Mouse (Mus musculus) frontal cortex, postnatal 10 days (tissue): ENCODE results near the gene Usp3.

Experiments
- DNase-seq, 2 experiments: peaks; one replicate each; pipeline ENCODE4 v3.0.0; 2022; ENCODE audit warnings: low spot score in 2 of 2, mixed read lengths in 1 of 2

Gene Usp3

DNA sequence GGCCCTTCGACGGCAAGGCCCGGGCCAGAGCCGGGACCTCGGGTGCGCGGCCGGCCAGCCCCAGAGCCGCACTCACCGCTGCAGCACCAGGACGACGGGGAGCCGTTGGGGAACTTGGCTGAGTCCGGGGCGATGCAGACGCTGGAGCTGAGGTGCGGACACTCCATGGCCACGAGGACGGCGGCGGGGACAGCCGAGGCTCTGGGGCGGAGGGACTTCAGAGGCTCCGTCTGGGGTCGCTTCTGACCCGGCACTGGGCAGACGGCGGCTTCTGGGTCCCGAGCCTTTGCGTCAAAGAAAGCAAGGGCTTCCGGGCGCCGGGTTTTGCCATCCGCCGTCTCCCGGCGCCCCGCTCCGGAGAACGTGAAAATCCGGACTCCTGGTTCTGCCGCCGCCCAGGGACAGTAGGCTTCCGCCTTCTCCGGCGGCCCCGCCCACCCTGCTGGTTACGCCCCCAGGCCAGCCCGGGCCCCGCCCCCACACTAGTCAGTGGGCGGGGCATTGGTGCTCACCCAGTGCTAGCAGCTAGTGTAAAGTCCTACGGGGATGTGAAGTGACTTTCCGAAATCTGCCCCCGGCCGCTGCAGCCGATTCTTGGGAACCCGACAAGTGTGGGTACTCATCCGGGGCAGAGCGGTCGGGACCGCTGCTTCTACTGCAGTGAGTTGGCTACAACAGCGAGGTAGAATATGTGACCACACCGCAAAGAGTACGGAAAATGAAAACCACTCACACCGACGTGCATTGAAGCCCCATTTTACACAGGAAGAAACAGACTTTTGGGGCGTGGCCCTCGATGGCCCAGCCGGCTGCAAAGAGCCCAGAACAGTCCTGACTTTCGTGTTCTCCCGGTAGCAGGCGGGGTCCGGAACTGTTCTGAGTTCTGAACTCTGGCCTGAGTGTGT lies at the start of gene Usp3:
Gene Usp3, minus strand, starts transcription at position 435 of the 905 bp plus-strand sequence.
- DNase-seq: peak; percentile 86 to 92

DNA sequence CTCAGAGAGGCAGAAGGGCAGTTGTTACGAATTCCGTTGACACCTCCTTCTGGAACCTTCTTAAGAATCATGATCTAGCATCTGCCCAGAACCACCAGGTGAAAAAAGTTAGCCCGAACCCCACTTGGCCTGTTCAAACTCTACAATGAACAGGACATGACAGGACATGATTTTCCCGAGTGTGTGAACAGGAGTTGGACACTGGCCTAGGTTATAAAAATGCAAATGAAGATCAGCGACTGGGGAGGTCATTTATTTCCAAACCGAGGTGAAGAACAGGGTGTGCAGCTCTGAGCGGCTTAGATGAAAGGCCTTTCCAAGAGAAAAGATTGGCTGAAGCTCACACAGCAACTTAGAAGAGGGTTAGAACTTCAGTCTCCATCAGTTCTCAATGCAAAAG lies 47.5 kb upstream of the Usp3 start:
- no peak for DNase-seq

DNA sequence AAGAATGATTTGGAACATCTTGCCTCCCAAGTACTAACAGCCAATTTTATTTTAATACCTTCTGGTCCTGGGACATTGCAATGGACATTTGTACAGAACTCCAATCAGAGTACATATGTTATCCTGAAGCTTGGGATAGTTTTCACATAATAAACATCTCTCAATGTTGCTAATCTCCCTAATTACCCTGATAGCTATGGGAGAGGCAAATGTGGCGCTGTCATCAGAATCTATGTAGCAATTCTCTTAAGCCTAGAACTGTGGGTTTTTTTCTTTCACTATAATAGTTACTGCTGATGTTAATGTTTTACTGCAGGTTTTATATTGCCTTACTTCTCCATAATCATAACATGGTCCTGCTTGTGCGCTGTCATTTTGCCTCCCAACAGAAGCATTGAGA lies 46.7 kb upstream of the Usp3 start:
- no peak for DNase-seq

DNA sequence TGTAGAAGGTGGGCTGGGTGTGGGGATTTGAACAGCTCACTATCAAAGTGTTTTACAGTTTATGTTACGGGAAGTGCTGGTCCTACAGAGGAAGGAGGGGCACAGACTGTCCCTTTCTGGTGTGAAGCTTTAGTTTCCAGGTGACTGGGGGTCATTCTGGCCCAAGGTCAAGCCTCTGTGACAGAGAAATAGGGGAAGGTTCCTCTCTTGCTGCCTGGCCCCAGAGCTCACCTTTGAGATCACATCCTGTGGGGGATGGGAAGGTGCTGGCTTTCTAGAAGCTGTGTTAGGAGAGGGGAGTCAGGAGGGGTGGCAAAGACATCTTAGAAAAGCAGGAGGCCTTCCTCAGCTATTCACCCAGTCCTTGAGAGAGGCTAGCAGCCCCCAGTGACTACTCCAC lies 39.5 kb upstream of the Usp3 start:
- DNase-seq: no peak

DNA sequence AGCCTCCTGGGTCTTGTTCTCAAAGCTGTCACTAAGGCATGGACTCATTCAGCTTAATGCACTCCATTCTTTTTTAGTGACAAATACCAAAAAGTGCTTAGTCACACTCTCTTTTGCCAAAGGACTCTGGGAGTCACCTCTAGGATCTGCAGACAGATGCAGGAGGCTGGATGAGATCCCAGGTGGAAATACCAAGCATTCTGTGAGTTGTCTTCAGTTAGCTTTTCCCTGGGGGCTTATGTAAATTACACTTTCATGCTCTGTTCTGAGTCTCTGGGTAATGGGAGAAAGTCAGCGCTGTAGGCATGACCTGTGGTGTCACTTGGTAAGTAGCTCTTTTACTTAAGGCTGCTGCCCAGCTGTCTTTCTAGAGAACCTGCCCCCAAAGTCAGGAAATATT lies 38.0 kb upstream of the Usp3 start:
- no peak for DNase-seq

DNA sequence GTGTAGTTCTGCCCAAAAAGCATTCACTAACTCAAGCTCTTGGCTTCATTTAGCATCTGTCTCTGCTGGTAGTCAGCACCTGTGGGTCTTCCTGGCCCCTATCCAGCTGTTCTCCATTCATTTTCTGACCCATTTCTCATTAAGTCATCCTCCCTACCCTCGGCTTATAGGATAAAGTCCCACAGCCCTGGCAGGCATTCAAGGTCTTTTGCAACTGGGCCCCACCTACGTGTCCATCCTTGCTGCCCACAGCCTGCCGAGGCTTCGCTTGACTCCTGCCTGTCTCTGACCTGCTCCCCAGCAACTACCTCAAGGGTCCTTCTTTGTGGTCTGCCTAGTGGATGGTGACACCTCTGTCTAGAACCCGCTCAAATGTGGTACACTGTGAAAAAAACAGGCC lies 33.7 kb upstream of the Usp3 start:
- no peak for DNase-seq

DNA sequence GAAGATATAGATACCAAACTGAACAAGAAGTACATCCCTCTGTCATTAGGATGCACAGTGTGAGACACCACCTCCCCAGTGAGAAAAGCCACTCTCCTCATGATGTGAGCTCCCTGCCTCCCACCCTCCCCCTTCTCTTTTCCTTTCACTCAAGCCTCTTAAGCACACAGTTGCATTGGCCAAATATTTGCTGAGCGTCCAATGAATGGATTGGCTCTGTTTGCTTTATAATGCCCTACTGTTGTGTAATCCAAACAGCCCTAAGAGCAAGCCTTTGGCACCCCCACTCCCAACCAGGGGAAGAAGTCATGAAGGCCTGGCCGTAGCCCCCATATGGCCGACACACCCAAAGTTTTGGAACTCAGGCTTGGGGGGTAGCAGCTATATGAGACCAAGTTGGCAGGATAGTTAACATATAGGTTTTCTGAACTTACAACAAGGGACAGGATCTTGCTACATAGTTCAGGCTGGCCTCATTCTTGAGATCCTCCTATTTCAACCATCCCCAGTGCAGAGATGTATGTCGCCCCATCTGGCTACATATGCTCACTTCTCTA lies 33.1 kb upstream of the Usp3 start:
- no peak for DNase-seq

DNA sequence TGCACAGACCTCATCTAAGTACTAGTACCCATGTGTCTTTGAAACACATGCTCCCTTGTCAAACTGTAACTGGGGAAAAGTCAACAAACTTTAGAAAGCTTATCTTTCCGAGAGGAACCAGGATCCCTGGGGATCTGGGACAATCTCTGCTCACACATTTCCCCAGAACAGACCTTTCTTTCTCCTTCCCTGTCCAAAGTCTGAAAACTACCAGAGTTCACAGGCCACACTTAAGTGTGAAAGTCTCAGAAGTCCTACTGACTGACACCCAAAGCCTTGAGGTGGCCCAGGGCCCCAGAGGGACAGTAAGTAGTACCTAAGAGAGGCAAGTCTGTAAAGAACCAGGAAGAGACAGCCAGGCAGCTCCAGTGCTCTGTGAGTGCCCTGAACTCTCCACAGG lies 31.9 kb upstream of the Usp3 start:
- no peak for DNase-seq

DNA sequence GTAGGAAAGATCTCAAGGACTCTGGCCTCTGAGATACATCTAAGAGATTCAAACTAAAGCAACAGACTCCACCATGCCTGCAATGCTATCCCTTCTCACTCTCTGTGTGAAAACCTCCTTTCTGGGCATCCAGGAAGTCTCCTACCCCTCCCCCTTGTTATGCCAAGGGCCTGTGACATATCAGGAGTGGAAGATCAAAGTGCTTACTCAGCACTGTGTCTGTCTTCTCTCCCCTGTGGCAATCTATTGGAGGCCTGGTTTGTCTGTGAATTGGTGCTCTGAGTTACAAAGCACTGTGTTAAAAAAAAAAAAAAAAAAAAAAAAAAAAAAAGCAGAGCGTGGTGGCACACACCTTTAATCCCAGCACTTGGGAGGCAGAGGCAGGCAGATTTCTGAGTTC lies 30.7 kb upstream of the Usp3 start:
- no peak for DNase-seq

DNA sequence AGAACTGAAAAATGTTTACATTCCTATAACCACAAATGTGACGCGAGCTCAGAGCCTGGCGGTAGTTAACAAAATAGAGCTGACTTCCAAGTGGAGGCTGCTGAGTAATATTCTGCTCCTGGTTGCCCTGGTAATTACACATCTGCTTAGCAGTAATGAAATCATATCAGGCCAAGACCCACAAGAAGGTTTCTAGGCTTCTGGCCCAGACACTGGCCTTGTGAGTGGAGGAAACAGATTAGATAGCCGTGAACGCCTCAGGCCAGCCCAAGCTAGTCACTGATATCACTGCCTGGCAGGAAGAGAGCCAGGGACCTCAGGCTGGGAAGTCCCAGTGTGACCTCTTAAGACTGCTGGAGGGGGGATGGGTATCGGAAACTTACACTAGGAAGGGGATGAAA lies 27.6 kb upstream of the Usp3 start:
- DNase-seq: no peak

DNA sequence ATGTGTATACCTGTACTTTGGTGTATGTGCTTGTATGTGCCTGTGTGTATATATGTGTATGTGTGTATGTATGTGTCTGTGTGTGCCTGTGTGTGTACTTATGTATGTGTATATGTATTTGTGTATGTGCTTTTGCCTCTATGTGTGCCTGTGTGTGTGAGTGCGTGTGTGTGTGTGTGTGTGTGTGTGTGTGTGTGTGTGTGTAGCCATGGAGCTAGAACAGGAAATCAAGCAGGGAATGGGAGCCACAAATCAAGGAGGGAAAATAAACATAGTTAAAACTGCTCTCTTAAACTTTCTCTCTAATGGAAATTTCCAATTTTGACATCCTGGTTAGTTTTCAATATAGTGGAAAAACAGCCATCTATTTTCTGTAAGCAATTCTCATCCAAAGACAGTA lies 27.1 kb upstream of the Usp3 start:
- no peak for DNase-seq

DNA sequence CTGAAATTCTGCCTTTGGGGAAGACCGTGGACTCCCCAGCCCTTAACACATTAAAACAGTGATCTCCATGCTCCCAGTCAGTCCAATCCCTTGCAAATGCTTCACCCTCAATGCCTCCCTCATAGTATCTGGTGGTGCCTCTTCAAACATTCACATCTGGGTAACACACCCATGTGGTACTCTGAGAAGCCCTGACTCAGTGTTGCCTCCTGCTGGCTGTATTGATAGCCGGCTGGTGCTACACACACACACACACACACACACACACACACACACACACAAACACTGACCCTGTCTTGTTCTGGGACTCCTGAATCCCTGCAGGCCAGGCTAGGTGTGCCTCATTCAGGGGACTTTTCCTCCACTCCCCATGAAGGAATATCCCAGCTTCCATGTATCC lies 24.9 kb upstream of the Usp3 start:
- no peak for DNase-seq

DNA sequence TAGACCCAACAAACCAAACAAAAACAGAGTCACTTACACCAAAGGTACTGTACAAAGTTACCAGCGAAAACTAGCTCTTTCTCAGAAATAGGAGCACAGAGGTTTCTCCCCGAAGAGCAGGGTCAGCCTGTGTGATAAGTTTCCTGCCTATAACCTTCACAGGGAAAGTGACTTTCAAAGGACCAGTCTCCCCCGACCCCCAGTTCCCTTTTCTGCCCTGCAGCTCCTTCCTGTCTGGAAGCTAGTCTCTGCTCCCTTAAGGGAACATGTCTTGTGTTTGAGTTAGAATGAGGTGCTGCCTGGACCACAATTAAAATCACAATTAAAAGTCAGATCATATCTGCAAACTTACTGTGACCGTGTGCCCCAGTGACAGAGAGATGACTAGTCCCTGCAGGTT lies 23.9 kb upstream of the Usp3 start:
- DNase-seq: no peak

DNA sequence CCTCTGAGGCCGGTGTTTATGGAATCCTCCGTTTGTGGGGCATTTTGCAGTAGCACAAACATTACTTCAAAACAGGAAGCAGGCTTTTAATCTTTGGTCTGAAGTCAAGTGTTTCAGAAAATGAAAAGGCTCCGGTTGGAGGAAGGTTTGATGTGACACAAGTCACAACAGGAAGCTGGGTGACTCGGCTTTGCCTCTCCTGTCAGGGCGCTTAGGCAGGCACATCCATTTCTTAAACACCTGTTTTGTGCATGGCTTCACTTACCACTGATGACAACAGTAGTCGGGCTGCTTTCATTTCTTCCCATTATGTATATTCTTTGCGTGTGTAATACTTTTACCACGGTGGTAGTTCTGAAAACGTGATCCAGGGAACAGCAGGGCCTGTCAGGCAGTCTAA lies 22.2 kb upstream of the Usp3 start:
- no peak for DNase-seq

DNA sequence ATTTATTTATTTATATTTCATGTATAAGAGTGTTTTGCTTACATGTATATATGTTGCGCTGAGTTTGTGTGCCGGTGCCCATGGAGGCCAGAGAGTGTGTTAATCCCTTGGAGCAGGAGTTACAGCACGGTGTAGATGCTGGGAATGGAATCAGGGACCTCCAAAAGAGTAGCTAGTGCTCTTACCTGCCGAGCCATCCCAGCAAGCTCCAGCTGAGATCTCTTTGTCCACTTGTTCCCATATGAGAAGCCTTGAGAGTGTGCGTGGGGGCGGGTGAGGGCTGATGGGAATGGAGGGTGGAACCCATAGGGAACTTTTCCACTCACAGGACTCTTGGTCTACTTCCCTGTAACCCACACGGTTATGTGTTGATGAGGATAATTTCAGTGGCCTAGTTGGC lies 21.6 kb upstream of the Usp3 start:
- DNase-seq: no peak

DNA sequence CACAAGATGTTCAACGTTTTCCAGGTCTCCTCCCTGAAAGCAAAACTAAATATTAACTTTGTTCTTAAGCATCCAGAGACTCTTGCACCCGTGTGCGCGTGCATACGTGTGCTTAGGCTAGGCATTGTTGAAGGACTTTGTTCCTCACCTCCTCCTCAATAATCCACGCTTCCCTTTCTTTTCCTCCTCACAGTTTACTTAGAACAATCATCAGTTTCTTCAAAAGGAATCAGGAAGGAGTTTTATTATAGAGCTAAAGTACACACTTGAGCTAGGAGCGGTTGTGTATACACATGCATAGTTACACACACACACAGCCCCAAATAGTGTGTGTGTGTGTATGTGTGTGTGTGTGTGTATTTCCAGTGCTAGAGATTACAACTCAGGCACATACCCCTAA lies 20.7 kb upstream of the Usp3 start:
- DNase-seq: no peak

DNA sequence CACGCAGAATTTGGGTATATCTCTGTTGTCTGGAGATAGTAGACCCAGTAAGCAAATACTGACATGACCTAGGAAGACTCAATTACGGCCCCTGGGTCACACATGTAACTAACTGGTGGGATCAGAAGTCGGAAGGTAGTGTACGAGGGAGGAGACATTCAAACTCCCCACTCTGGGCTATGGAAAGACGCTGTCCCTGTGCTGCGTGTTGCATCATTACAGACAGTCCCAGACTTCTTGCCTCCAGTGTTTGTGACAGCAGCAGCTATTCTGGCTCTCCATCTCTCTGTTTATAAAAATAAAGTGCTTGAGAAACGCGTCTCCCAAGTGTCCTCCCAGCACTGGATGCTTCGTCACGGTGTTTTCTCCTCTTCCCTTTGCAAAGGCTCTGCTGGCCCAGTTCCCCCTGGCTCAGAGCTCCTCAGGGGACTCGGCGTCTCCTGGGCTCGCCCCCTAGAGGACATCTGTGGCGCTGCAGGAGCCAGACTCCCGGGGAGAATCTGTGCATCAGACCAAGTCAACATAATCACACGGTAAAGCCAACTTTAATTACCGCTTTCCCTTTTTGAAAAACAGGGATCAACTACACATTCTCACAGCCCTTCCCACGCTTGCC lies 18.6 kb upstream of the Usp3 start:
- peak; percentile 70 to 84 for DNase-seq

DNA sequence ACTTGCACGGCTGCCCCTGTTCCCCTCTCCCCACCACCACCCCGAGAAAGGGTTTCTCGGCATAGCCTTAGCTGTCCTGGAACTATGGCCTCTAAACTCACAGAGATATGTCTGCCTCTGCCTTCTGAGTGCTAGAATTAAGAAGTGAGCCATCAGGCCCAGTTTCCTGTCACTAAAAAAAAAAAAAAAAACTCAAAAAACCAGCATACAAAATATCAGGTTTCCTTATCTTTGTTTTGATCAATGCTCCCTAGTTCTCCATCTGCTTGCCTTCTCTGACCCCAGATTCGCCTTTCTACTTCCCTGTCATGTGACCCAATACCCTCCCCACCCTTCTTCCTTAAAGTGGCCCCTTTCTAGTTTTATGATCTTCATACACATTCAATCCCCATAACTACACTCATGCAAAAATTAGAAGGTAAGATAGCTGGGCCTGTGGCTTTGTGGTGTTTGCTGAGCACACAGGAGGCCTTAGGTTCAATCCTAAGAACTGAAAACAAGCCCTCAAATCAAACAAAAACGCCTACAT lies 15.9 kb upstream of the Usp3 start:
- no peak for DNase-seq

DNA sequence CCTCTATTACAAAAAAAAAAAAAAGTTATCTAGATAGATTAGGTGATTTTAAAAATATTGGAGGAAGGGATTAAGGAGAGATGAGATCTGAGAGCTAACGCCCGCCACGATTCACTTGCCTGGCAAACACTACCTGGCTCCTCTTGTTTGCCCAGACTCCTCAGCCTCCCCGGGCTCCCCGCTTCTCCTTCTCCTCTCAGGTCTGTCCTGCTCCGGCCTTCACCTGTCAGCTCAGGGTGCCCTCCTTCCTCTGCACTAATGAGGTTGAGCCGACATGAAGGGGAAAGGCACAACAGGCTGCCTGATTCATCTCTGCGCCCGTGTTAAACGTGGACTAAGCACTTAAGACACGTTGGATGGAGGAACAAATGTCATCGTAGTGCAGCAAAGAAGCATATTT lies 13.9 kb upstream of the Usp3 start:
- DNase-seq: no peak

DNA sequence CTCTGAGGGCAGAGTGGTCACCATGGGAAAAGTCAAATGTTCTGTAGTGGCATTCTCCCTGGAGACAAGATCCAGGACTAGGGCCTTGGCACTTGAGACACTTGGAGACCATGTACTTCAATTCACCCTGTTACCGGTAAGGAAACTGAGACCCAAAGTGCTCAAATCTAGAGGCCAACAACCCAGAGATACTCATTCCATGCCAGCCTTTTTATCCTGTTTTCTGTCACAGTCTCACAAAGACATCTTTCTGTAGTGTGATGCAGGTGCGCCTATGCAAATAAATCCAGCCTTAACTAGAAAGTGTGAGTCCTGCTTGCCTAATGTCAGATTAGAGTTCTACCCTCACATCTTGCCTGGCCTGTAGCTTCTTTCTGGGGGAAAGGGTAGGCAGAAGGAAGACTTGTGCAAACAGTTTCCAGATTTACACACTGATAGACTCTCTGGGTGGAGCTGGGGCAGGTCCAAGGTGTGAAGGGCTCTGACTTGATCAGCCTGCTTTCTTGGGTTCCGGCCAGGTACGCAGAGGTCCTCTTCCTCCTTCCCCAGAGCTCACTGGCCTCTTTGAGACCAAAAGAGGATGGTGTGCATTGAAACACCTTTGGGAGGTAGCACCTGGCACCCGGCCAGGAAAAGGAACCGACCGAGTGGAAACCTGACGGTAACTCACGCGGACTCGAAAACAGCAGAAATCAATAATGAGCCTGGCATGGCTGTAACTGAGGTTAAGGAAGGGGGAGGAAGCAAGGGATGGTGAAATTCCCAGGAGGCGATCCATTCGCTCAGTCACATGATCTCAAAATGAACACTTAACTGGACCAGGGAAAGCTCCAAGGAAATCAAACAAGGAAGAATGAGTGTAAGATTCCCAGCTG lies 13.2 kb upstream of the Usp3 start:
- no peak for DNase-seq

DNA sequence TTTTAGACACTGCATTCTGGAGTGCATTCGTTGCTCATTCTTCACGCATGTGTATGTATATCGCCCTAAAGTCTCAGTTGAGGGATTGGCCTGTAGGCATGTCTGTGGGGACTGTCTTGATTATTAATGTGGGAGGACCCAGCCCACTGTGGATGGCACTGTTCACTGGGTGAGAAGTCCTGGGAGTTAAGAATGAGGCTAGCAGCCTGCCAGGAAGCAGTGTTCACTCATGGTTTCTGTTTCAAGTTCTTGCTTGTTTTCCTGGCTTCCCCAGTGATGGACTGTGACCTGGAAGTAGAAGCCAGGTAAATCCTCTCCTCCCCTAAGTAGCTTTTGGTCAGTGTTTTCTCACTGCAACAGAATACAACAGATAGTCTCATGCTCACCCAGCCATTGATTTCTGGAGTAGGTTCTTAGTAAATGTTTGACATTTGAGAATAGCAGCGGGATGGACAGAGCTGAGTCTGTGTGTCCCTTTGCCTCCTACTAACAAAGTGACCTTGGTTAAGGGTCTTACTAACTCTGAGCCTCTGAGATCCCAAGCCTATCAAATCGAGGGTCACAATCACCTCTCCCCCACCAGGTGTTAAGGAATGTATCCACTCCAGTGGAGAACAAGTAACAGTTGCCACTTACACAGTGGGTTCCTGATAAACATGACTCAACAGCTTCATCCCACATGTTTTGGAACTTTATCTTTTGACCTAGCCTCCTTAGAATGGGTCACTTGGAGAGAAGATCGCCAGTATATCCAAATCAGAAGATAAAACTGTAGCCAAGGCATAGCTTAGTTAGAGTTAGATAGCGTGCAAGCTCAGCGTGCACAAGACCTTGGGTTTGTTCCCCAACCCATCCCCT lies 11.6 kb upstream of the Usp3 start:
- DNase-seq: no peak
